Mouse (Mus musculus) effector memory CD4-positive, alpha-beta T cell, adult 7 months (primary cell): ENCODE results near the gene Mipol1. TPM values are rescaled to one million over a fixed set of nuclear protein-coding genes. Genes with fewer than 3 reads are reported as not detected.

Source experiments
- polyA plus RNA-seq: library from polyadenylated mRNA; unstranded; fragments of 100-300 nt; shearing (Covaris generic); gene quantifications from one replicate; pipeline ENCODE4 v1.2.1, GENCODE M21; 2017

Gene Mipol1
- 12.3 TPM for polyA plus RNA-seq

GRCm38 (mm10) chr12:57230192-57230706 is at the start of gene Mipol1, which contains the start of gene Prps1l3:
TSS of gene Mipol1 (plus strand) at chr12:57230427.
TSS of gene Prps1l3 (plus strand) at chr12:57230412.

GRCm38 (mm10) chr12:57197363-57198026 is 32.7 kb upstream of the Mipol1 start, which contains the start of gene Slc25a21:
TSS of gene Slc25a21 (minus strand) at chr12:57197472.

Other genes with a start within 250 kb of the Mipol1 start
- gene Slc25a21, start 33.0 kb upstream of the Mipol1 start, polyA plus RNA-seq: not detected
- gene Prps1l3, start within 50 bp of the Mipol1 start, polyA plus RNA-seq: 72.1 TPM